ENCODE assay signal across 26 mouse cellular contexts in genomic region chr7:142282847-142283246, GRCm38 (mm10). TPM values are rescaled to one million over a fixed set of nuclear protein-coding genes. Genes with fewer than 3 reads are reported as not detected.
A peak's percentile ranks its signal among the peaks of the same experiment; 100 is the strongest.
DNase-seq lines count a peak whose midpoint lies in the region; ATAC-seq and TF ChIP-seq lines count a peak whose summit lies in the region.
"Not testable (repeated sequence)": the region's sequence is repeated elsewhere in the genome, so short reads cannot be mapped to it uniquely, and the experiment has no call there.
"Had no signal": no experiment of that assay in that cellular context is flagged by ENCODE, and none has a peak within 500 bp of the region (broad histone marks: within the 10 kb centered on the region; RNA-seq: fewer than 3 reads in every experiment).

No protein-coding gene starts in this region.

- peaks cover 25% of the 10 kb centered on the region for H3K4me1 ChIP-seq in heart, embryonic 12.5 days (replicated peaks)
- H3K4me1 ChIP-seq in kidney, embryonic 16.5 days (ENCODE audit: insufficient read depth, low read length); lung, embryonic 14.5 days (ENCODE audit: insufficient read depth); small intestine, adult 2 months (ENCODE audit: control insufficient read depth, insufficient read depth, insufficient read length, low read length): not testable (repeated sequence)

- not testable (repeated sequence) for ATAC-seq in heart, embryonic 12.5 days (ENCODE audit: insufficient number of reproducible peaks, low FRiP score); kidney, embryonic 16.5 days (ENCODE audit: low FRiP score, low TSS enrichment); lung, embryonic 14.5 days (ENCODE audit: insufficient read depth)

- peak overlapping the region; percentile 52 for H3K4me2 ChIP-seq in heart, embryonic 12.5 days
- peak overlapping the region; percentile 66 for H3K4me2 ChIP-seq in kidney, embryonic 16.5 days (replicated peaks; ENCODE audit: low read depth, low read length)
- H3K4me2 ChIP-seq in lung, embryonic 14.5 days: peak overlapping the region; percentile 78

- TF ChIP-seq CTCF in lung, embryonic 14.5 days (IDR thresholded peaks at IDR 0.05; ENCODE audit: low read depth); small intestine, adult 2 months (IDR thresholded peaks at IDR 0.05; ENCODE audit: extremely low read depth, insufficient read length, insufficient replicate concordance, low read depth, low read length): not testable (repeated sequence)

- not testable (repeated sequence) for H3K36me3 ChIP-seq in heart, embryonic 12.5 days; kidney, embryonic 16.5 days (ENCODE audit: insufficient read depth, low read length); lung, embryonic 14.5 days (ENCODE audit: insufficient read depth); small intestine, adult 2 months (ENCODE audit: control insufficient read depth, insufficient read depth, low read length)

- not testable (repeated sequence) for TF ChIP-seq POLR2A in small intestine, adult 2 months (IDR thresholded peaks at IDR 0.05; ENCODE audit: low read depth, low read length)

- WGBS in heart, embryonic 12.5 days: 12% methylated on average over 2 of the region's 2 CpGs
- WGBS in kidney, embryonic 16.5 days: 28% methylated on average over 2 of the region's 2 CpGs
- 16% methylated on average over 2 of the region's 2 CpGs for WGBS in lung, embryonic 14.5 days
- 32% methylated on average over 2 of the region's 2 CpGs for WGBS in small intestine, adult 2 months

- not testable (repeated sequence) for H3K4me3 ChIP-seq in heart, embryonic 12.5 days; lung, embryonic 14.5 days (ENCODE audit: low read depth, low read length)
- H3K4me3 ChIP-seq in kidney, embryonic 16.5 days (ENCODE audit: low read length): 0 out of 2 replicates have a peak overlapping the region, but pooled peaks have one; percentile 7
- H3K4me3 ChIP-seq in small intestine, adult 2 months (ENCODE audit: low read depth, low read length): 0 out of 2 replicates have a peak overlapping the region, but pooled peaks have one; percentile 18

- not testable (repeated sequence) for H3K27me3 ChIP-seq in heart, embryonic 12.5 days (replicated peaks); kidney, embryonic 16.5 days (ENCODE audit: insufficient read depth, low read length); lung, embryonic 14.5 days (ENCODE audit: insufficient read depth, low read length); small intestine, adult 2 months (ENCODE audit: control insufficient read depth, insufficient read depth, low read length)

- peak; percentile 21 for DNase-seq in adrenal gland, adult 8-10 months
- DNase-seq in embryo, embryonic 10.5 days (ENCODE audit: low spot score): peak; percentile 28
- DNase-seq in kidney, adult 11 months: peak; percentile 18
- DNase-seq in lung, embryonic 14.5 days: peak; percentile 11

- H3K9ac ChIP-seq in heart, embryonic 12.5 days; kidney, embryonic 16.5 days (replicated peaks; ENCODE audit: low read length): not testable (repeated sequence)
- H3K9ac ChIP-seq in lung, embryonic 14.5 days: peak overlapping the region; percentile 65; the same call in 1 of the 2 replicates

- not testable (repeated sequence) for H3K9me3 ChIP-seq in heart, embryonic 12.5 days (replicated peaks); kidney, embryonic 16.5 days (ENCODE audit: low read length); lung, embryonic 14.5 days (ENCODE audit: low read depth, low read length)

- H3K27ac ChIP-seq in heart, embryonic 12.5 days (ENCODE audit: poor library complexity, severe bottlenecking); kidney, embryonic 16.5 days (ENCODE audit: low read length); lung, embryonic 14.5 days (ENCODE audit: low read depth); small intestine, adult 2 months (ENCODE audit: insufficient read depth, low read depth, low read length): not testable (repeated sequence)

RNA-seq across cellular contexts. Expression of gene Gm4559, which starts 8.7 kb away (rescaled TPM):
- total RNA-seq in adrenal gland, adult 8-10 months (2022): not detected
- not detected in 2 replicates for polyA plus RNA-seq in heart, embryonic 12.5 days (2016; fragmentation: Nextera tagmentation; extraction: Ambion mirVana)
- polyA plus RNA-seq in kidney, embryonic 16.5 days (2015; fragmentation: Nextera tagmentation; extraction: Ambion mirVana): not detected in 2 replicates
- polyA plus RNA-seq in lung, embryonic 14.5 days (2014; fragmentation: Nextera tagmentation; extraction: Ambion mirVana): not detected in 2 replicates
- polyA plus RNA-seq in small intestine, adult 2 months (2012; rRNA removed): not detected in 2 replicates
- total RNA-seq: forebrain, postnatal 0 days; gastrocnemius, postnatal 14 days; heart, postnatal 4 days; left cerebral cortex, postnatal 14 days; megakaryocyte-erythroid progenitor cell, adult 5-6 weeks had no signal
- polyA plus RNA-seq: brain, embryonic 14.5 days; CD4-positive, CD25-positive, alpha-beta regulatory T cell, adult 4 months; embryonic facial prominence, embryonic 11.5 days; forebrain, embryonic 11.5 days; forebrain, postnatal 0 days; heart, embryonic 16.5 days; hindbrain, embryonic 15.5 days; intestine, embryonic 16.5 days; limb, embryonic 14.5 days; liver, embryonic 14.5 days; lung, embryonic 16.5 days; midbrain, embryonic 14.5 days; neural tube, embryonic 12.5 days; stomach, embryonic 15.5 days; thymus, postnatal 0 days had no signal

RNA-seq across cellular contexts. Expression of gene Krtap5-1, which starts 14.1 kb away (rescaled TPM):
- not detected for total RNA-seq in adrenal gland, adult 8-10 months (2022)
- not detected in 2 replicates for polyA plus RNA-seq in heart, embryonic 12.5 days (2016; fragmentation: Nextera tagmentation; extraction: Ambion mirVana)
- not detected in 2 replicates for polyA plus RNA-seq in kidney, embryonic 16.5 days (2015; fragmentation: Nextera tagmentation; extraction: Ambion mirVana)
- polyA plus RNA-seq in lung, embryonic 14.5 days (2014; fragmentation: Nextera tagmentation; extraction: Ambion mirVana): not detected in 2 replicates
- polyA plus RNA-seq in small intestine, adult 2 months (2012; rRNA removed): not detected in 2 replicates
- total RNA-seq: forebrain, postnatal 0 days; gastrocnemius, postnatal 14 days; heart, postnatal 4 days; left cerebral cortex, postnatal 14 days; megakaryocyte-erythroid progenitor cell, adult 5-6 weeks had no signal
- polyA plus RNA-seq: brain, embryonic 14.5 days; CD4-positive, CD25-positive, alpha-beta regulatory T cell, adult 4 months; embryonic facial prominence, embryonic 11.5 days; forebrain, embryonic 11.5 days; forebrain, postnatal 0 days; heart, embryonic 16.5 days; hindbrain, embryonic 15.5 days; intestine, embryonic 16.5 days; limb, embryonic 14.5 days; liver, embryonic 14.5 days; lung, embryonic 16.5 days; midbrain, embryonic 14.5 days; neural tube, embryonic 12.5 days; stomach, embryonic 15.5 days; thymus, postnatal 0 days had no signal

RNA-seq across cellular contexts. Expression of gene Krtap5-4, which starts 20.5 kb away (rescaled TPM):
- not detected for total RNA-seq in adrenal gland, adult 8-10 months (2022)
- polyA plus RNA-seq in heart, embryonic 12.5 days (2016; fragmentation: Nextera tagmentation; extraction: Ambion mirVana): not detected in 2 replicates
- not detected in 2 replicates for polyA plus RNA-seq in kidney, embryonic 16.5 days (2015; fragmentation: Nextera tagmentation; extraction: Ambion mirVana)
- not detected in 2 replicates for polyA plus RNA-seq in lung, embryonic 14.5 days (2014; fragmentation: Nextera tagmentation; extraction: Ambion mirVana)
- polyA plus RNA-seq in small intestine, adult 2 months (2012; rRNA removed): not detected in 2 replicates
- total RNA-seq: forebrain, postnatal 0 days; gastrocnemius, postnatal 14 days; heart, postnatal 4 days; left cerebral cortex, postnatal 14 days; megakaryocyte-erythroid progenitor cell, adult 5-6 weeks had no signal
- polyA plus RNA-seq: brain, embryonic 14.5 days; CD4-positive, CD25-positive, alpha-beta regulatory T cell, adult 4 months; forebrain, embryonic 11.5 days; forebrain, postnatal 0 days; hindbrain, embryonic 15.5 days; intestine, embryonic 16.5 days; limb, embryonic 14.5 days; liver, embryonic 14.5 days; lung, embryonic 16.5 days; midbrain, embryonic 14.5 days; neural tube, embryonic 12.5 days; stomach, embryonic 15.5 days; thymus, postnatal 0 days had no signal

RNA-seq across cellular contexts. Expression of gene Gm2431, which starts 24.7 kb away (rescaled TPM):
- not detected for total RNA-seq in adrenal gland, adult 8-10 months (2022)
- polyA plus RNA-seq in heart, embryonic 12.5 days (2016; fragmentation: Nextera tagmentation; extraction: Ambion mirVana): not detected in 2 replicates
- not detected in 2 replicates for polyA plus RNA-seq in kidney, embryonic 16.5 days (2015; fragmentation: Nextera tagmentation; extraction: Ambion mirVana)
- polyA plus RNA-seq in lung, embryonic 14.5 days (2014; fragmentation: Nextera tagmentation; extraction: Ambion mirVana): not detected in 2 replicates
- not detected in 2 replicates for polyA plus RNA-seq in small intestine, adult 2 months (2012; rRNA removed)
- total RNA-seq: forebrain, postnatal 0 days; gastrocnemius, postnatal 14 days; heart, postnatal 4 days; left cerebral cortex, postnatal 14 days; megakaryocyte-erythroid progenitor cell, adult 5-6 weeks had no signal
- polyA plus RNA-seq: brain, embryonic 14.5 days; CD4-positive, CD25-positive, alpha-beta regulatory T cell, adult 4 months; embryonic facial prominence, embryonic 11.5 days; forebrain, embryonic 11.5 days; forebrain, postnatal 0 days; heart, embryonic 16.5 days; hindbrain, embryonic 15.5 days; intestine, embryonic 16.5 days; limb, embryonic 14.5 days; liver, embryonic 14.5 days; lung, embryonic 16.5 days; midbrain, embryonic 14.5 days; neural tube, embryonic 12.5 days; stomach, embryonic 15.5 days; thymus, postnatal 0 days had no signal

RNA-seq across cellular contexts. Expression of gene Gm40460, which starts 42.0 kb away (rescaled TPM):
- total RNA-seq in adrenal gland, adult 8-10 months (2022): not detected
- polyA plus RNA-seq in heart, embryonic 12.5 days (2016; fragmentation: Nextera tagmentation; extraction: Ambion mirVana): not detected in 2 replicates
- polyA plus RNA-seq in kidney, embryonic 16.5 days (2015; fragmentation: Nextera tagmentation; extraction: Ambion mirVana): not detected in 2 replicates
- not detected in 2 replicates for polyA plus RNA-seq in lung, embryonic 14.5 days (2014; fragmentation: Nextera tagmentation; extraction: Ambion mirVana)
- polyA plus RNA-seq in small intestine, adult 2 months (2012; rRNA removed): not detected in 2 replicates
- total RNA-seq: forebrain, postnatal 0 days; gastrocnemius, postnatal 14 days; heart, postnatal 4 days; left cerebral cortex, postnatal 14 days; megakaryocyte-erythroid progenitor cell, adult 5-6 weeks had no signal
- polyA plus RNA-seq: brain, embryonic 14.5 days; CD4-positive, CD25-positive, alpha-beta regulatory T cell, adult 4 months; embryonic facial prominence, embryonic 11.5 days; forebrain, embryonic 11.5 days; forebrain, postnatal 0 days; heart, embryonic 16.5 days; hindbrain, embryonic 15.5 days; intestine, embryonic 16.5 days; limb, embryonic 14.5 days; liver, embryonic 14.5 days; lung, embryonic 16.5 days; midbrain, embryonic 14.5 days; neural tube, embryonic 12.5 days; stomach, embryonic 15.5 days; thymus, postnatal 0 days had no signal
